Mouse (Mus musculus) spleen, adult 2 months (tissue): ENCODE results near the gene Itga11.

Experiments
- CTCF ChIP-seq: fragments of 200-500 bp; IDR thresholded peaks from 2 replicates; pipeline ENCODE4 v1.5.1; 2011; ENCODE audit warnings: mild to moderate bottlenecking, inconsistent platforms; ENCODE audit not compliant: insufficient read depth, insufficient read length, insufficient replicate concordance; ENCODE audit errors: extremely low read depth
- POLR2A ChIP-seq: fragments of 200-500 bp; IDR thresholded peaks from 2 replicates; pipeline ENCODE4 v1.6.1; 2011; ENCODE audit warnings: low read depth, low read length, inconsistent platforms

- TF ChIP-seq CTCF (no peak), POLR2A (no peak)
Observed at GRCm38 (mm10) chr9:62630631-62631240, 46.9 kb upstream of the Itga11 start.
